Mouse (Mus musculus): ENCODE measurements at regions not wholly inside any gene's neighbourhood (a gene's known extent, or its start where the extent isn't known, plus 50 kb on each side); places are given as distances from the start of the nearest gene placed in this dataset.

DNA sequence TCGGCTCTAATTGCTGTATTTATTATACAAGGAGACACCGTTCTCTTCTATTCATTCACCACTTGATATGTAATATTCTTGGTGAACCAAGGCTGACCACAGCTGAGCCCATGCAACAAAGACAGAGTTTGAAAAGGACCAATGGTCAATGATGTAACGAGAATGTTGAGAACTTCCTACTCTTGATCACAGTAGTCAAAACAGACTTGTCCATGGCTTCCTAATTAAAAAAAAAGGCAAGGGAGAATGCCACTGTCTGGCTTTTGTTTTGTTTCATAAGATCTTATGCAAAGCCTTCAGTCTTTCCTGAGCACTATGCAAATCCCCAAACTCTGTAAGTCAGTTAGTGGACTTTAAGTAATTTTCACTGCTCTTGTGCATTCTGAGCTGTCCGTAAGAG lies 279.7 kb downstream of the Tox3 start:
- TF ChIP-seq CTCF (IDR thresholded peaks at IDR 0.05; ENCODE audit: extremely low read depth, insufficient read depth, insufficient read length, insufficient replicate concordance): no peak
- TF ChIP-seq POLR2A (IDR thresholded peaks at IDR 0.05; ENCODE audit: low read depth, low read length): no peak
